15 mouse cellular contexts compared by ENCODE assay signal in genomic region chr3:84127431-84127830, GRCm38 (mm10). TPM values are rescaled to one million over a fixed set of nuclear protein-coding genes. Genes with fewer than 3 reads are reported as not detected.
"Had no signal": no experiment of that assay in that cellular context is flagged by ENCODE, and none has a peak within 500 bp of the region (broad histone marks: within the 10 kb centered on the region; RNA-seq: fewer than 3 reads in every experiment).

No protein-coding gene starts in this region.

- H3K4me3 ChIP-seq: limb, embryonic 15.5 days; liver, embryonic 12.5 days; midbrain, embryonic 10.5 days; myocyte; neural tube, embryonic 15.5 days had no signal

- DNase-seq: lung, postnatal 10 days; lung, postnatal 4 days; midbrain, embryonic 14.5 days; right cerebral cortex, adult 18-20 months; right cerebral cortex, postnatal 25 days; thymus, postnatal 4 days had no signal

- H3K27ac ChIP-seq: limb, embryonic 15.5 days; liver, embryonic 12.5 days; midbrain, embryonic 10.5 days; neural tube, embryonic 15.5 days had no signal

- H3K36me3 ChIP-seq: limb, embryonic 15.5 days; liver, embryonic 12.5 days; midbrain, embryonic 10.5 days; neural tube, embryonic 15.5 days had no signal

- H3K9ac ChIP-seq: limb, embryonic 15.5 days; liver, embryonic 12.5 days; lung, embryonic 14.5 days; neural tube, embryonic 15.5 days had no signal

- H3K9me3 ChIP-seq: limb, embryonic 15.5 days; liver, embryonic 12.5 days; midbrain, embryonic 10.5 days; neural tube, embryonic 15.5 days had no signal

- H3K4me2 ChIP-seq: limb, embryonic 15.5 days; liver, embryonic 12.5 days; lung, embryonic 14.5 days; neural tube, embryonic 15.5 days had no signal

- H3K27me3 ChIP-seq: limb, embryonic 15.5 days; liver, embryonic 12.5 days; neural tube, embryonic 15.5 days had no signal

- H3K4me1 ChIP-seq: neural tube, embryonic 15.5 days had no signal

- ATAC-seq: intestine, embryonic 16.5 days; liver, embryonic 12.5 days had no signal

RNA-seq across cellular contexts. Expression of gene Mnd1, which starts 28.2 kb away (rescaled TPM):
- polyA plus RNA-seq: small intestine, adult 2 months had no signal

RNA-seq across cellular contexts. Expression of gene Gm6525, which starts 46.5 kb away (rescaled TPM):
- polyA plus RNA-seq: large intestine, adult 2 months; liver, embryonic 12.5 days; small intestine, adult 2 months had no signal
